Mouse (Mus musculus) bone marrow macrophage, adult 2 months (primary cell): Measurements from ENCODE around the gene A730061H03Rik.

ENCODE experiments used
- CTCF ChIP-seq: IDR thresholded peaks from 2 replicates; pipeline ENCODE4 v1.5.1; 2012; ENCODE audit warnings: low read depth, mild to moderate bottlenecking, low read length, moderate library complexity
- POLR2A ChIP-seq: IDR thresholded peaks from 2 replicates; pipeline ENCODE4 v1.6.1; 2012; ENCODE audit warnings: mild to moderate bottlenecking, low read depth, low read length, borderline replicate concordance

DNA sequence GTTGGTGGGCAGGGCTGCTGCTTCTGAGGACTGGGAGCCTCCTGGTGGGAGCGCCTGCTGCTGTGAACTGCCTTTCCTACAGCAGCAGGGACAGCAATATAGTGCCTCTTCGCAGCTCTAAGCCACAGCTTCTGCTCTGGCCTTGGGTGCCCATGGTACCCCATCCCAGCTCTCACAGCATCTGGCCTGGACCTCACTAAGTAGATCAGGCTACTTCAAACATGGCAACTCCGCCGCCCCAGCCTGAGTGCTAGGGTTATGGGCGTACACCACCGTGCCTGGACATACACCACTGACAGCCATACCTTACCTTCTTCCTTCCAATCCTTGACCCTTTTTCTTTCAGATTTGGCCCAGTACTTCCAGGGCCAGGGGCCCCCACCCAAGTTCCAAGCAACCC lies 48.1 kb upstream of the A730061H03Rik start:
- no peak for TF ChIP-seq CTCF
- TF ChIP-seq POLR2A: no peak
